Mouse (Mus musculus) neural tube, embryonic 15.5 days (tissue): ENCODE data around the gene Adgre5. TPM values are rescaled to one million over a fixed set of nuclear protein-coding genes. Genes with fewer than 3 reads are reported as not detected.

ENCODE experiments used
- ATAC-seq: fragments of 200-750 bp; cut with Nextera tagmentation; 2 replicates; pipeline ENCODE4 v1.8.0; 2017; ENCODE audit warnings: mild to moderate bottlenecking, moderate TSS enrichment, moderate library complexity; ENCODE audit not compliant: low FRiP score
- H3K27ac ChIP-seq: fragments of 300-500 bp; sonication (generic); replicated peaks from 2 replicates; pipeline ENCODE4 v1.5.1; 2015; ENCODE audit warnings: mild to moderate bottlenecking, inconsistent platforms
- H3K27me3 ChIP-seq: fragments of 300-500 bp; sonication (generic); replicated peaks from 2 replicates; pipeline ENCODE4 v1.6.1; 2015; ENCODE audit warnings: inconsistent platforms
- H3K36me3 ChIP-seq: fragments of 300-500 bp; sonication (generic); 2 replicates; pipeline ENCODE4 v1.6.1; 2015; ENCODE audit warnings: inconsistent platforms
- H3K4me1 ChIP-seq: fragments of 300-500 bp; sonication (generic); 2 replicates; pipeline ENCODE4 v1.6.1; 2015; ENCODE audit warnings: inconsistent platforms
- H3K4me2 ChIP-seq: fragments of 300-500 bp; sonication (generic); 2 replicates; pipeline ENCODE4 v1.6.1; 2015; ENCODE audit warnings: inconsistent platforms, mild to moderate bottlenecking, moderate library complexity
- H3K4me3 ChIP-seq: fragments of 300-500 bp; sonication (generic); replicated peaks from 2 replicates; pipeline ENCODE4 v1.5.1; 2015; ENCODE audit warnings: mild to moderate bottlenecking, inconsistent platforms
- H3K9ac ChIP-seq: fragments of 300-500 bp; sonication (generic); replicated peaks from 2 replicates; pipeline ENCODE4 v1.6.1; 2015; ENCODE audit warnings: mild to moderate bottlenecking, inconsistent platforms
- H3K9me3 ChIP-seq: fragments of 300-500 bp; sonication (generic); replicated peaks from 2 replicates; pipeline ENCODE4 v1.6.1; 2016; ENCODE audit warnings: inconsistent platforms
- WGBS: fragments of 180-500 bp; shearing (Covaris S2); methylation state at CpG from one replicate; pipeline ENCODE4 v1.1.7; 2015; ENCODE audit warnings: mixed read lengths; 5-methylcytosine and 5-hydroxymethylcytosine counted together
- polyA plus RNA-seq: library from polyadenylated mRNA; unstranded; fragments of >200 nt; fragmentation: Nextera tagmentation; extraction: Ambion mirVana; gene quantifications from 2 replicates; pipeline ENCODE4 v1.2.1, GENCODE M21; 2015

Gene Adgre5
- polyA plus RNA-seq, 1 experiment from 2014 or later = 12.2 TPM

DNA sequence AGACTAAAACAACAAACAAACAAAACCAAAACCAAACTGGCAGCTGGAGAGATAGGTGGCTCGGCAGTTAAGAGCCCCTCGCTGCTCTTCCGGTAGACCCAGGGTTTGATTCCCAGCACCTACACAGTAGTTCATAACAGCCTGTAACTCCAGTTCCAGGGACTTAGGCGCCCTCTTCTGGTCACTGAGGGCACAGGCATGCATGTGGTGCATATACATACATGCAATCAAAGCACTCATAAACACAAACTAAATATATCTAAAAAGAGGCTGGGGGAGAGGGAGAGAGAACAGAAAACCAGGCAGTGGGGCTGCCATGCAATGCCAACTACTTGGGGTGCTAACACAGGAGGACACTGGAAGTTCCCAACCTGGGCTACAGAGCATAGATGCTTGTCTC, 3.8 kb downstream of the Adgre5 start:
- H3K4me3 ChIP-seq = no peak overlapping the region
- no peaks in the 10 kb centered on the region for H3K36me3 ChIP-seq
- WGBS = 90% methylated on average over 4 of the region's 4 CpGs
- no peak overlapping the region for H3K27ac ChIP-seq
- no peak overlapping the region for H3K4me2 ChIP-seq
- no peak for ATAC-seq
- H3K9me3 ChIP-seq = no peaks in the 10 kb centered on the region
- peaks cover 10% of the 10 kb centered on the region for H3K4me1 ChIP-seq
- H3K9ac ChIP-seq = no peak overlapping the region
- H3K27me3 ChIP-seq = peaks cover 30% of the 10 kb centered on the region

DNA sequence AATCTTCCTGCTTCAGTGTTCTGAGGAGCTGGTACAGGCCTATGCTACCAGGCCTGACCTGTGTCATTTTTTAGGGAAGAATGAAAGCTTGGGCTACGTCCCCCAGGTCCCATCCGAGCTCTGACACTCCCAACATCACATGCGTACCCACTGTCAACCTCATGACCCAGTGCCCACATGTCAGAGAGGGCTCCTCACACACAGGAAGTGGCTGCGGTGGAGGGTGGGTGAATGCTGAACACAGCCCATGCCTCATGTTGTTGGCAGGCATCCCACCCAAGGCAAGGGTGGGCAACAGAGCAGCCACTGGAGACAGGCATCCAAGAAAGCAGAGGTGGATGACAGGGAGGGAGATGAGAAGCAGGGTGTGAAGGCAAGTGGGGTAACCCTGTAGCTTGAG, 4.4 kb downstream of the Adgre5 start:
- no peak for ATAC-seq
- WGBS = 85% methylated on average over 4 of the region's 4 CpGs
- H3K4me1 ChIP-seq = peaks cover 10% of the 10 kb centered on the region
- H3K9ac ChIP-seq = no peak overlapping the region
- H3K4me2 ChIP-seq = no peak overlapping the region
- H3K27ac ChIP-seq = no peak overlapping the region
- no peaks in the 10 kb centered on the region for H3K9me3 ChIP-seq
- H3K4me3 ChIP-seq = no peak overlapping the region
- peaks cover 23% of the 10 kb centered on the region for H3K27me3 ChIP-seq
- H3K36me3 ChIP-seq = no peaks in the 10 kb centered on the region

DNA sequence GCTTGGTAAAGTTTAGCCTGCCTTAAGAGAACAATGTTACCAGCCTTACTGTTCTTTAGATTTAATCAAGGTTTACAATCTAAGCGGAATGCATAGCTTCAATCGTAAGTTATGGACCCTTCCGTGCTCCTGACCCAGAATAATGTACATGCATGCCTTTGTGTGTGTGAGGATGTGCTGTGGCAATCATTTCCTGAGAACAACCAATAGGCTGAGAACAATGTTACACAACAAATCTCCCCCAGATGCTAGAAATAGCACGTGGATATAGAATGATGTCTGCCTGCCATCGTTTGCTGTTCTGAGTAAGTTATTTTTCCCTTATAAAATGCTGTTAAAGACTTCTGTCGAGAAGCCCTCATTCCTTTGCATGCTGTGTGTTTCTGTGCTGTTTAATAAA, 8.2 kb downstream of the Adgre5 start:
- WGBS = 81% methylated on average over 6 of the region's 6 CpGs
- Histone ChIP-seq H3K4me1 (no peaks in the 10 kb centered on the region), H3K4me3 (no peak overlapping the region), H3K9me3 (no peaks in the 10 kb centered on the region), H3K27ac (no peak overlapping the region), H3K4me2 (no peak overlapping the region), H3K27me3 (no peaks in the 10 kb centered on the region), H3K36me3 (no peaks in the 10 kb centered on the region), H3K9ac (no peak overlapping the region)
- ATAC-seq = no peak

DNA sequence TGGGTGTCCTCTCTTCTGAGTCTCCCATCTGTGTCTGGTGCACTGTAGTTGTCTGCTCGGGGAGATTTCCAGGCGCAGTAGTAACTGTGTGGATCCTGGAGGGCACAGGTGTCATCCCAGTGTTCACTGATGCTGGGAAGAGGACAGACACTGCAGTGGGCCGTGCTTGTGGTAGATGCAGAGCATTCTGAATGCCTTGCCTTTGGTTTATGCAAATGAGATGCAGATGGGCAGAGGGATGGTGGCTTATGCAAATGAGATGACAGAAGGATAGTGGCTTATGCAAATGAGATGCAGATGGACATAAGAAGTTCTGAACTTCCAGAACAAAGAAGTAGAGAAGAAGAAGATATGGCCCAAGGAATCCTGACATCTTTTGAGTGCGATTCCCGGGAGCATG, 9.2 kb downstream of the Adgre5 start:
- no peak for ATAC-seq
- Histone ChIP-seq H3K27ac (no peak overlapping the region), H3K4me1 (no peaks in the 10 kb centered on the region), H3K4me2 (no peak overlapping the region), H3K9me3 (no peaks in the 10 kb centered on the region), H3K9ac (no peak overlapping the region), H3K4me3 (no peak overlapping the region), H3K27me3 (no peaks in the 10 kb centered on the region), H3K36me3 (no peaks in the 10 kb centered on the region)
- 72% methylated on average over 5 of the region's 5 CpGs for whole genome bisulfite sequencing

DNA sequence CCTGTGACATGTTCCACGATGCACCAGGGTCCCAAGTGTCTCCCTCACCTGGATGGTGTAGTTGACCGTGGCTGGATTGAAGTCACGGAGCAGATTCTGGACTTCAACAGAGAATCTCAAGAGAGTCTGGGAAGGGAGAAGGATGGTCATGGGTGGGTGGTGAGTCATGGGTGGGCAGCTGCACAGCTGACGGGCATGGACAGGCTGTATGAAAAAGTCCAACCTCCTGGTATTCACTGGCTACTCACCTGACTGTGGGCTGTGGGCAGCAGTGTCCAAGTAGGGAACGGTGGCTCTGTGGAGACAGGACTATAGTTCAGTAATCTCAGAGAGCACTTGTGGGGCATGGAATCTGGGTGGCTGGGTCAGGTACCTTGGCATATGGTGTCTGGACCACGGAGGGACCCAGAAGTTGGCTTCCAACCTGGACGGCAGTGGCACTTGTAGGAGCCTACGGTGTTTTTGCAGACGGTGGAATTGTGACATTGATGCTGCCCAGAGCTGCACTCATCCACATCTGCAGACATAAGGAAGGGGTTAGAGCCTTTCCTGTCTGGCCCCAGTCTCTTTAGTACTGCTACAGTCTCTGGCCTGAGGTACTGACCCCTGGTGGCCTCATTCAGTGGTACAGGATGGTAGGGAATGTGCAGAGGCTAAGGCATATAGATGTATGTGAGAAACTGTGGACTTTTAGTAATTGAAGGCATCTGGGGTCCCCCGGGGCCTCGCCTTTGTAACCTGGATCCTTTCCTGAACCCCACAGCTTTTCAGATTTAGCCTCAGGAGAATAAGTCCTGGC, 11.9 kb downstream of the Adgre5 start:
- 86% methylated on average over 11 of the region's 11 CpGs for WGBS
- no peak for ATAC-seq
- Histone ChIP-seq H3K27ac (no peak overlapping the region), H3K9ac (no peak overlapping the region), H3K4me3 (no peak overlapping the region), H3K4me1 (no peaks in the 10 kb centered on the region), H3K36me3 (peaks cover 21% of the 10 kb centered on the region), H3K27me3 (no peaks in the 10 kb centered on the region), H3K4me2 (no peak overlapping the region), H3K9me3 (no peaks in the 10 kb centered on the region)

DNA sequence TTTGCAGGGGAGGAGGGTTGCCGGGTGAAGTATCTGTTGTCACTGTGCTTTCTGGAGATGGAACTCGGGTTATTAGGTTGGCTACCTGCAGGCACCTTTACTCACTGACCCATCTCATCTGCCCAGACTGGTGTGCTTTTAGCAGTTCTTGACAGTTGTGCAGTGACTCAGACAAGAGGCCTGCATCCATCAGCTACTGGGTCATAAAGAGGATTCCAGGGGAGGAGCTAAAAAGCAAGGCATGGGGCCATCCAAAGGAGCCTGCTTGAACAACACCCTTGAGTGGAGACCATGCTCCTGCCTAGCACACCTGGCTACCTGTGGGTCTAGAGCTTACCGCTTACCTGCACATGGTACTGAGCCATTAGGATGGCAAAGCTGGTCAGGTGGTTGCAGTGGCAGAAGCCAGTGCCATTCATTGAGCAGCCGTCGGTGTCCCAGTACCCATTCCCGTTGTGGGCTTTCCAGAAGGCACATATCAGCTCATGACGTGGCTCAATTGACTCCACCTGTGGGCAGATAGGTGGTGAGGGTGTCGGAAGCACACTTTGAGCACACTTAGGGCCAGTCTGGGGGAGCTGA, 15.5 kb downstream of the Adgre5 start:
- Histone ChIP-seq H3K9ac (no peak overlapping the region), H3K27me3 (no peaks in the 10 kb centered on the region), H3K9me3 (no peaks in the 10 kb centered on the region), H3K27ac (no peak overlapping the region), H3K4me2 (no peak overlapping the region), H3K36me3 (peaks cover 56% of the 10 kb centered on the region), H3K4me3 (no peak overlapping the region), H3K4me1 (no peaks in the 10 kb centered on the region)
- 96% methylated on average over 8 of the region's 8 CpGs for WGBS
- no peak for ATAC-seq

DNA sequence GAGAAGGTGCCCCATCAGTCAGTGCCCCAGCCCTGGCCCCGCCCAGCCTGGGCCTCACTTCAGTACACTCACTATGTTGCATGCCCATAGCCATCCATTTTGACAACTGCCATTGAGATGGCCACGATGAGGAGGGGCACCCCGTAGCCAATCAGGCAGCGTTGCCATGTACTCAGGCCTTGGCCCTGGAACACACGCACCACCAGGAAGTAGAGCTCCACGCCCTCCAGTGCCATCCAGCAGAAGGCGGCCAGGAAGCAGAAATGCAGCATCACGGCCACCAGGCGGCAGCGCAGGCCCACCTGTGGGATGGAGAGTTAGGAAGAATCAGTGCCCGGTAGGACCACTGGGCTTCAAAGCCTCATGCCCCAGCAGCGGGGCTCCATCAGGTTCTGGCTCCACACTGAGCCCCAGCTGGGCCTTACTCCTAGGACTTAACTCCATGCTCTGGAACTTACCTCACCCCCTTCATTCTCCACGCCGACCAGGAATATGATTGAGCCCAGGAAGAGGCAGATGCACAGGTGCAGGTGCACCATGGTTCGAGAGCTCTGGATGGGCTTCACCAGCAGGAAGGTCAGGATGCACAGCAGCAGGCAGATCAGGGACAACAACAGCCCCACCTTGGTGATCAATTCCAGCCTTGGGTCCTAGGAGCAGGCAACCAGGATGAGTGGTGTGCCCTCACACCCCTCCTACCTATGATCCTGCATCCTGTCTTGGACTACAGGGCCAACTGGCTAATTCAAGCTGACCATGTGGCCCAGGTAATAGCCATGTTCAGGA, 16.2 kb downstream of the Adgre5 start:
- H3K4me1 ChIP-seq = no peaks in the 10 kb centered on the region
- H3K27ac ChIP-seq = no peak overlapping the region
- no peak overlapping the region for H3K4me2 ChIP-seq
- H3K4me3 ChIP-seq = no peak overlapping the region
- H3K36me3 ChIP-seq = peaks cover 64% of the 10 kb centered on the region
- ATAC-seq = peak; percentile 62
- H3K9me3 ChIP-seq = no peaks in the 10 kb centered on the region
- no peak overlapping the region for H3K9ac ChIP-seq
- no peaks in the 10 kb centered on the region for H3K27me3 ChIP-seq
- WGBS = 40% methylated on average over 15 of the region's 15 CpGs

DNA sequence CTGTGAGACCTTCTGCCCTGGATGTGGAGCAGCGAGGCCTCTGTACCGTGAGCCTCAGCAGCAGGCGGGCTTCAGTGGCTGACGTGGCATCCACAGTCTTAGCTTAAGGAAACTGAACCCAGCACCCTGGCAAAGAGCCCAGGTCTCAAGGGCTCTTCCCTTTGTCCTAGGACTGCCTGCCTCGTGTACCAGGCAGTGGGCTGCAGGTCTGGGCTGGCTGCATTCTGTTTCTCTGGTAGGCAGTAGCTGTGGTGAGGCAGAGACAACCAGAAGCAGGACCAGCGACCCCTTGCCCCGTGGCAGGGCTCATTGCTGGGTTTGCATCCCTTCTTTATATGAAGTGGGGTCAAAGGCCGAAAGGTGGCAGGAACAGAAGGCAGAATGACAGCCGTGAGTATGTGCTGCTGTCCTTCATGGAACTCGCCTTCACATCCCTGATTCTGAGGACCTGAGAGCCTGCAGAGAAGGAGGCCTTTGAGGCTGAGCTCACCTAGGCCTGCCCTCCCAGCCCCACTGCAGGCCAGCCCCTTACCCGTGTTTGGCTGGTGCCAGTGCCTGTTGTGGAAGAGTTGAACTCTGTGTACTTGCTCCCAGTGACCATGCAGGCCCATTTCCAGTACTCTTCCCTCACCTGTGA, 17.6 kb downstream of the Adgre5 start:
- no peak overlapping the region for H3K9ac ChIP-seq
- no peak overlapping the region for H3K27ac ChIP-seq
- no peaks in the 10 kb centered on the region for H3K9me3 ChIP-seq
- no peaks in the 10 kb centered on the region for H3K4me1 ChIP-seq
- H3K4me3 ChIP-seq = no peak overlapping the region
- no peak for ATAC-seq
- no peak overlapping the region for H3K4me2 ChIP-seq
- no peaks in the 10 kb centered on the region for H3K27me3 ChIP-seq
- peaks cover 72% of the 10 kb centered on the region for H3K36me3 ChIP-seq
- WGBS = 86% methylated on average over 11 of the region's 11 CpGs

DNA sequence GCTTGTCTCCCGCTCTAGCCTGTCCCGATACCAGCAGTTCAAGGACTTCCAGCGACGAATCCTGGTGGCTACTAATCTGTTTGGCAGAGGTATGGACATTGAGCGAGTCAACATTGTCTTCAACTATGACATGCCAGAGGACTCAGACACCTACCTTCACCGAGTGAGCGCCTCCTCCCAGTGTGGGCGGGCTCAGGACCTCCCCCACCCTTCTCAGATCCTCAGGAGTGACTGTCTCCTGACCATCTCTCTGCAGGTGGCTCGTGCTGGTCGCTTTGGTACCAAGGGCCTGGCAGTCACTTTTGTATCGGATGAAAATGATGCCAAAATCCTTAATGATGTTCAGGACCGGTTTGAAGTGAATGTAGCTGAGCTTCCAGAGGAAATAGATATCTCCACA, 18.5 kb downstream of the Adgre5 start:
- Histone ChIP-seq H3K4me3 (no peak overlapping the region), H3K27ac (no peak overlapping the region), H3K9ac (no peak overlapping the region), H3K4me1 (0 out of 2 replicates have a peak, but pooled peaks cover 5% of the 10 kb centered on the region), H3K36me3 (peaks cover 72% of the 10 kb centered on the region), H3K4me2 (no peak overlapping the region), H3K9me3 (no peaks in the 10 kb centered on the region), H3K27me3 (no peaks in the 10 kb centered on the region)
- WGBS = 92% methylated on average over 12 of the region's 12 CpGs
- ATAC-seq = no peak

DNA sequence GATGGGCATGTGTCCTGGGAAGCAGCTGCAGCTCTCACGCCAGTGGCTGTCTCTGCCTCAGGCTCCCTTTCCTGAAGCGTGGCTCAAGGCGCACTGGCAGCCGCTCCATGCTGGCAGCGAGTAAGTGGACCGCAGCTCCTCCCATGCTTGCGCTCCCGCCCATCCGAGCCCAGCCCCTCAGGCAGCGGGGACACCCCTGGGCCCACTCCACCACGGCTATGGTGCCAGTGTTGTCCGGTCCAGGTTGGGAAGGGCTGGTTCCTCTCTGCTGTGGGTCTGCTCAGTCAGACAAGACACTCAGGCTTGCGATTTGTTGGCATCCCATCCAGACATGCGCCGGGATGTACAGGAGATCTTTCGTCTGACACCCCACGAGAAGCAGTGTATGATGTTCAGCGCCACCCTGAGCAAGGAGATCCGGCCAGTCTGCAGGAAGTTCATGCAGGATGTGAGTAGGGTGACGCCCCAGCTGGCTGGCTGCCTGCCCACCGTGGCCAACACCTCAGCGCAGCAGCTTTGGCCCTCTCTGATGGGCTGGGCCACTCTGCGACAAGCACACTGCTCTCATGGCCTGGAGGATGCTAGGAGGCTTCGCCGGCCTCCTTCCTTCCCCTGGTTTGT, 19.6 kb downstream of the Adgre5 start:
- no peak overlapping the region for H3K27ac ChIP-seq
- H3K4me3 ChIP-seq = no peak overlapping the region
- no peak overlapping the region for H3K9ac ChIP-seq
- H3K27me3 ChIP-seq = no peaks in the 10 kb centered on the region
- no peak overlapping the region for H3K4me2 ChIP-seq
- WGBS = 91% methylated on average over 25 of the region's 25 CpGs
- no peaks in the 10 kb centered on the region for H3K9me3 ChIP-seq
- peaks cover 72% of the 10 kb centered on the region for H3K36me3 ChIP-seq
- no peak for ATAC-seq
- H3K4me1 ChIP-seq = peaks cover 14% of the 10 kb centered on the region

DNA sequence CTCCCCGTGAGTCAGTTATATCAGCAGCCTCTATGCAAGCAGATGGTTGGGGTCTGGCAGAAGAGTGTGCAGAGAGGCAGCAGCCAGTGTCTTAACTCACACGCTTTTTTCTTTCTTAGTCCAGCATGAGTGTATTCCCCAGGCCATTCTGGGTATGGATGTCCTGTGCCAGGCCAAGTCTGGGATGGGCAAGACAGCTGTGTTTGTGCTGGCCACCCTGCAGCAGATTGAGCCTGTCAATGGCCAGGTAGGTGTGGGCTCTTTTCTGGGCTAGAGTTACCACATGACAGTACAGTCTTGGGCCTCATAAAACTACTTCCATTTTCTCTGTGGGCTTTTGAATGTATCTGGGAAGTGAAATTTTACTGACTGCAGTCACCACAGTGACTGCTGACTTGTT, 21.4 kb downstream of the Adgre5 start:
- H3K4me3 ChIP-seq = no peak overlapping the region
- no peak overlapping the region for H3K4me2 ChIP-seq
- H3K9ac ChIP-seq = no peak overlapping the region
- H3K9me3 ChIP-seq = no peaks in the 10 kb centered on the region
- no peak overlapping the region for H3K27ac ChIP-seq
- peaks cover 56% of the 10 kb centered on the region for H3K36me3 ChIP-seq
- no peak for ATAC-seq
- H3K27me3 ChIP-seq = no peaks in the 10 kb centered on the region
- 90% methylated on average over 2 of the region's 2 CpGs for WGBS
- H3K4me1 ChIP-seq = peaks cover 22% of the 10 kb centered on the region
